Mouse (Mus musculus) retina, postnatal 1 day (tissue): ENCODE measurements around the gene Sin3b.
"Not testable (repeated sequence)": the region's sequence is repeated elsewhere in the genome, so short reads cannot be mapped to it uniquely, and the experiment has no call there.

Experiments
- DNase-seq: peaks from one replicate; pipeline ENCODE4 v3.0.0-alpha.2; 2012

Gene Sin3b

DNA sequence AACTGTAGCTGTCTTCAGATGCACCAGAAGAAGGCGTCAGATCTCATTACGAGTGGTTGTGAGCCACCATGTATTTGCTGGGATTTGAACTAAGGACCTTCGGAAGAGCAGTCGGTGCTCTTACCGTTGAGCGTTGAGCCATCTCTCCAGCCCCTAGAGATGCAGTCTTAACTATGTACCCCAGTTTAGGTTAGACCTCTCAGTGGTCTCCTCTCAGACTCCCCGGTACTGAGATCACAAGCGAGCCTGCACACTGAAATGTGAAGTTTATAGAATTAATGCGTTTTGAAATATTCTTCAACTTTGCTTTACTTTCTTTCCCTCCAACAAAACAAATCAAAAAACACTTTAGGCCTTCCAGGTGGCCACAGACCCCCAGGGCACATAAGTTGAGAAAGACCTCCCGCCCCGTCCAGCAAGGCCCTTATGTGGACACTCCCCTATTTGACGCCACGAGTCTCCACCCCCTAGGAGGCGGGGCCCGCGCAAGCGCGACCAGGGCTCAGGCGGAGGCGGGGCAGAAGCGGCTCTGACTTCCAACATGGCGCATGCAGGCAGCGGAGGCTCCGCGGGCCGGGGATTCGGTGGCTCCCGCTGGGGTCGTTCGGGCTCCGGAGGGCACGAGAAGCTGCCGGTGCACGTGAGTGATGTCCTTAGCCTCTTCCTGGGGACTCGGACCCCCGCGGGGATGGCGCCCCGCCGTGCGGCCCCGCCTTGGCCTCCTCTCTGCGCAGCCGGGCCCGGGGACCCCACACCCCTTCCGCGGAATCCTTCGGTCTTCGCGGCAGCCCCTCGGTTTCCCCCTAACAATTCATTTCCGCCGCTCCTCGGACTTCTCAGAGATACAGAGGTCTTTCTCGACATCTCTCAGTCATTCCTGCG, at the start of gene Sin3b:
Gene Sin3b, plus strand, starts transcription at position 517 of the 882 bp plus-strand sequence.
- peak; percentile 93 for DNase-seq

DNA sequence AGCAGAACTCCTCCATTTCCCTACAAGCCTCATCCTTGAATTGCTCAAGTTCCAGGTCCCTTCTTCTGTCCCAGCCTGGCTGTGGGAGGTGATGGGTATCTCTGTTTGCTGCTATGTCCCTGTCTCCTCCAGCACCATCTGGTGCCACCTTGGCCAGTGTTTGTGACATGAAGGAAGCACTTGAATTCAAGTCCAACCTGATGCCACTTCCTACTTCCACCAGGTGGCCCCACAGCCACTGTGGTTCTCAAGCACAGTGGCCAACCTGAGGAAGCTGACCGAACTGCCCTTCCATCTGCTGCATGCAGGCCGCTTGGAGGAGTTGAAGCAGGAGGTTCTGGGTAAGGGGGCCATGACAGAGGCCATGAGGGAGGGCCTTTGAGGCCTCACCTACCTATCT, 48.9 kb upstream of the Sin3b start:
- DNase-seq, result no peak

DNA sequence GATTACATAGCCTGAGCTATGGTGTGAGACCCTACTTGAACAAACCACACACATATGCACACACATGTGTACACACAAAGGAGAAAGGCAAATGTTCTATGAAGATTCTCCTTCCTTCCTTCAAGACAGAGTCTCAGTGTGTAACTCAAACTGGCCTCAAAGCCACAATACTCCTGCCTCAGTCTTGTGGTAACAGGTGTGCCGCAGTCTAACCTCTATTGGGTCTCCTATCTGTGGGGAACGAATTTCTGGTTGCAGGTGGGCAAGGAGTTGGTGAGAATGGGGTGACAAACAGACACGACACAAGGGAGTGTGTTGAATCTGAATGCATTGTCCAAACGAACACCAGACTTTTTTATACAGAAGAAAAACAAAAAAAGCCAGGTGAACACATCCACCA, 46.6 kb upstream of the Sin3b start:
- no peak for DNase-seq

DNA sequence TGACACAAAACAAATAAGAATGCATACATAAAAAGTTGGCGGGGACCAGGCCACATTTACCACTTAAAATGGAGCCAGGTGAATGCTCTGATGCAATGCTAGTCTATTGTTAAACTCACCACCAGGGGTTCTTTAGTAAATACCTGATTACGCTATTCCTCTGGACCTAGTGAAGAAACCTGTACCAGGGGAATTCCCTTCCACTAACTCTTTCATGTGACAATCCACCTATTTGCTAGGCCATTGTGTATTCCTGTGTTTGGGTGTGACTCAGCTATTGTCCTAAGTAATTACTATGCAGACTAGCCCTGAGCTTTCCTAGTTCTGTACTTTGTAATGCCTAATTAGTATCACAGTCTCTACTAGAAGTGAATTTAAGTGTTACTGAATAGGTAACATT, 46.2 kb upstream of the Sin3b start:
- DNase-seq, result not testable (repeated sequence)

DNA sequence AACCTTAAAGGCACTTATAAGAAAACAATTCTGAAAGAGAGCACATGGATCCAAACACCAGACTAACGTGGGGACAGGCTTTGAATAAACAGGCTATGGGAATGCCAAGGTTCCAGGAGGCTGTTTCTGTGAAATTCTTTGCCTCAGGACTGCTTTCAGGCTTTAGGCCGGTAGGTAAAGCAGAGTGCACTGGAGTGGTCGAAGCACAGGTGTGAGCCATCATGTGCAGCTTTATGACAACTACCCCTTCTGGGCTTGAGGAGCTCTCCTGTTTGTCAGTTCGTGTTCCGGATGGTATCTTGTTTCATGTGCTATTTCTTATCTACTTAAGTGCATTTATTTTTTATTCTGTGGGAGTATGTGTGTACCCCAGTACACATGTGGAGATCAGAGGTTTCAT, 45.8 kb upstream of the Sin3b start:
- DNase-seq, result no peak

DNA sequence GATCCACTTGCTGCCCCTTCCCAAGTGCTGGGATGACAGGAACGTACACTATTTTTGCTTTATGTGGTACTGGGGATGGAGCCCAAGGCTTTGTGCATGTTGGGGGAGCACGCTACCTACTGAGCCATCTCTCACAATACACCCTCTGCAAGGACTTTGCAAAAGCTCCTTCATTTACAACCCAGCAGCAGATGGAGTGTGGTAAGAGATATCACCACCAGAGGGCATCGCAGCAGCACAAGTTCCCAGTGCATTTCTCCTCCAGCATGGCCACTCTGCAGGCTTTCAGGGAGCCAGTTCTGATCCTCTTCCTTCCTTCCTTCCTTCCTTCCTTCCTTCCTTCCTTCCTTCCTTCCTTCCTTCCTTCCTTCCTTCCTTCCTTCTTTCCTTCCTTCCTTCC, 43.0 kb upstream of the Sin3b start:
- DNase-seq, result peak; percentile 79

DNA sequence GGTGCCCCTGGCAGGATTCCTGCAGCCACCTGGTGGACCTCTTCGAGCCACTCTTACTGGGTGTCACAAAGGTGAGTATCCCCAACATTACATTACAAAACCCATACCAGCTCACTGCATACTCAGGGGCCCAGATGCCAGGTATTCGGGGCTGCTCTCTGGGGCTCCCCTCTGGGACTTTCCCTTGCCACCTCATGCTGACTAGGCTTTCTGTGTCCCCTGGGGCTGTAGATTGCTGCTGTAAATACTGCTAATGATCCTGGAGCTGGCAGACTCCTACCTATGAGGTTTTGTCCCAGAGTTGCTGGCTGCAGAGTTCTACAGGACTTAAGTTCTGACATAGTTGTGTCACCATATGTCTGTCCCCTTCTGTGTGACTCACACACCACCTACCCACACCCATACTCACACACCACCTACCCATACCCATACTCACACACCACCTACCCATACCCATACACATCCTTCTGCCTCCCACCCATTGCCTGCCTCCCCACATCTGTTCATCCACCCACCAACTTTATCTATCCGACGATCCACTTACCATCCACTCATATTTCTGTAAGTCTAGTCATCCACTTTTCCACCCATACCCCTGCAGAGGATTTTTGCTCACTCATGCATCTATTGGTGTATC, 40.9 kb upstream of the Sin3b start:
- no peak for DNase-seq

DNA sequence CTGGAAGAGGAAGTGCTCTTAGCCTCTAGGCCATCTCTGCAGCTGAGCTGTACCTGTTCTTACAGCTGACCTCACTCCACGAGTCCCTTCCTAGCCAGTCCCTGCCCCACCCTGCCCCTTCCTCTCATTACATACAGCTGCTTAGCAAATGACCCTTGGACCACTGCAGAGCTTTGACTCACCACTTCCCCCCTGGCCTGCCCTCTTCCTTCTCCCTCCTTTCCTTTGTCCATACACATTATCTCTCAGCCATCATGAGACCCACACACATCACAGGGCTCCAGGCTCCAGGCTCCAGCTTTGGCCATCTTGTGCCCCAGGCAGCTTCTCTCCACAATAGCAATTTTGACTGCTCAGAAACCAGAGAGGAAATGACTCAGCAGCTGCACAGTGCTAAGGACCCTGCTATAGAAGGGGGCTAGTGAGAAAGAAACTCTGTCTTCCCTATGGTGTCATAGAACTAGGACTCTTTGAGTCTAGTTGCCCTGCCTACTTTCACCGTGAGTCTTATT, 40.0 kb upstream of the Sin3b start:
- peak; percentile 6 for DNase-seq

DNA sequence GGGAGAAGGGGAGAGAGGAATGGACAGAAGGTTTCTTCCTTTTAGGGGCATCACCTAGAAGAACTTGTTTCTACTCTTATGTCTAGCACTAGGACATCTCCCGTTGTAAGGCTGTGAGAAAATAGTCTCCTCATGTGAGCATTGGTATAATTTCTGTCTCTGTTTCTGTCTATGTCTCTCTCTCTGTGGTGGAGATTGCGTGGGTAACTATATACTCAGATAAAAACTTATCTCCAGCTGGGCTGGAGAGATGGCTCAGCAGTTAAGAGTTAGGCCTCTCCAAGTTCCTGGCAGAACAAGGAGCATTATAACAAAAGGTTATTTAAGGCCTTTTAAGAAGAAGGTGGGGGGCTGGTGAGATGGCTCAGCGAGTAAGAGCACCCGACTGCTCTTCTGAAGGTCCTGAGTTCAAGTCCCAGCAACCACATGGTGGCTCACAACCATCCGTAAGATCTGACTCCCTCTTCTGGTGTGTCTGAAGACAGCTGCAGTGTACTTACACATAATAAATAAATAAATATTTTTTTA, 39.4 kb upstream of the Sin3b start:
- DNase-seq, result not testable (repeated sequence)

DNA sequence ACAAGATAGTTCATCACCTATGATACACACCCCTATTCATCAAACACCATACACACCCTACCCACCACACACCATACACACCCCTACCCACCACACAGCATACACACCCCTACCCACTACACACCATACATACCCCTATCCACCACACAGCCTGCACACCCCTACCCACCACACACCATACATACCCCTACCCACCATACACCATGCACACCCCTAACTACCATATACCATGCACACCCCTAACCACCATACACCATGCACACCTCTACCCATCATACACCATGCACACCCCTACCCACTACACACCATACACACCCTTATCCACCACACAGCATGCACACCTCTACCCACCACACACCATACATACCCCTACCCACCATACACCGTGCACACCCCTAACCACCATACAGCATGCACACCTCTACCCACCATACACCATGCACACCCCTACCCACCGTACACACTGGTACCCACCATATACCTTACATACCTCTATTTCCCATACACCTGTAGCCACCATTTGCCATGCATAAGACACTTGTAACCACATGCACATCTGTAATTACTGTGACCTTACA, 24.6 kb upstream of the Sin3b start:
- DNase-seq, result no peak

DNA sequence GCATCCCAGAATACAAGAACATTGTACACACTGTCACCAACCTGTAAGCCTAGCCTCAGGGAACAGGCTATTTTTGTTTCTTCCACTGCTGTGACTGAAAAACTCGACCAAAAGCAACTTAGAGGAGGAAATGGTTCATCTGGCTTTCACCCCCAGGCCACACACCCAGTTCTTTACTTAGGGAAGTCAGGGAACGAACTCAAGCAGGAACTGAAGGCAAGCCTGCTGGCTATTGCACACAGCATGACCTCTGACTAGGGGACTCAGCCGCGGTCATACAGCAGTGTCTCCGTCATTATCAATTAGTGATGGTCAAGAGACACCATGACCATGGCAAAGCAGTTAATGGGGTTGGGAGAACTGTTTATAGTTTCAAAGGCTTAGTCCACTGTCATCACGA, 10.5 kb upstream of the Sin3b start:
- peak; percentile 14 for DNase-seq

DNA sequence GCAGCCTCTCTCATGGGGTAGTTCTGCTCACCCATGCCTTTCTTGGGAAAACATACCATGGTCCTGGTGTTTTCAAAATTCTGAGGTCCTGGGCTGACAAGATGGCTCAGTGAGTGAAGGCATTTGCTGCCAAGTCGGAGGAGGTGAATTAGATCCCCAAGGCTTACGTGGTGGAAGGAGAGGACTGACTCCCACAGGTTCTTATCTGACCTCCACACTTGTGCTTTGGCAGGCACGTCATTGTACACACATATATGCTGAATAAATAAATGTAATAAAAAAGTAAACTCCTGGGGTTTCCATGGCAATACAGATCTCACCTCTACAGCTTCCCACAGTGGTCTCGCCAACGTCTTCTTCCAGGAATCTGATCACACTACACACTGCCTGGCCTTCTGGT, 6.5 kb upstream of the Sin3b start:
- DNase-seq, result no peak

DNA sequence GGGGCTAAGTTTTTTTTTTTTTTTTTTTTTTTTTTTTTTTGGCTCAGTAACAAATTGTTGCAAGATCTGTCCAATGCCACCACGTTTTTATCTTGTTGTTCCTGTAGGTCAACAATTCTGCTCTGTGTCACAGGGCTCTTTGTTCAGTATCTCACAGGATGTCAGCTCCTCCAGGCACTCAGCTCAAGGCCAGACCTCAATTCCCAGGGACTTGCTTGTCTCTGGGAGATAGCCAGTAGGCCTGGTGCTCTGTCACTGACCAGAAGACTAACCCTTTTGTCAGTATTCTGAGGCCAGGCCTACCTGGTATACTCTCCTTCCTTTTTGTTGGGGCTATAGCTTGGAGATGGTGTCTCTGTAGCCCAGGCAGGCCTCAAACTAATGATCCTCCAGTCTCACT, 2.5 kb upstream of the Sin3b start:
- no peak for DNase-seq

DNA sequence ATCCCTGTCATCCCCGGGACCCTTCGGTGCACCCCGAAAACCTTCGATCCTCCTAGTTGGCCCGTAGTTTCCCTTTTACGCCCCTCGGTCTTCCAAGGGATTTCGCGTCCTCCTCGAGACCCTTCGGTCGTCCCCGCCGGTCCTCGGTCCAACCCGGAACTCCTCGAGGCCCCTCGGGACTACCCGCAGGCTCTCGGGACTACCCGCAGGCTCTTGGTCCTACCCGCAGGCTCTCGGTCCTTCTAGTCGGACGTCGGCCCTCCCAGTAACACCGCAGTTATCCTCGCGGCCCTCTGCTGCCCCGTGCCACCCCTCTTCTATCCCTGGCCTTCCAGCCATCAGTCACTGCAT, 541 bp downstream of the Sin3b start:
- DNase-seq, result no peak

DNA sequence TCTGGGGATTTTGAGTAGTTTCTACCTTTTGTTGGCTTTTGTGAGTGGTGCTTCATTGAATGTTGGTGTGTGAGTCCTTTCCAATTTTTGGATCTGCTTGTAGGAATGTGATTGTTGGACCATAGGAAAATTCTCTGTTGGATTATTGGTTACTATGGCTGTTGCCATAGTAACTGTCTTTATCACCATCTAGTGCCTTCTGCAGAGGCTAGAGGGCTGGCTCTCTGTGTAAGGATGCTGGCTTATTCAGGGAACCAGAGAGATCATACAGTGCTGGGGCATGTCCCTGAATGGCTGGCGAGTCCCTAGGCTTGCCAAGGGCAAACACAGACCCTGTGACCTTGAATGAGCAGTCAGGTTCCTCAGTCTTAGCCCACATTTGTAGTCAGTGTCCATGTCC, 5.6 kb downstream of the Sin3b start:
- no peak for DNase-seq

DNA sequence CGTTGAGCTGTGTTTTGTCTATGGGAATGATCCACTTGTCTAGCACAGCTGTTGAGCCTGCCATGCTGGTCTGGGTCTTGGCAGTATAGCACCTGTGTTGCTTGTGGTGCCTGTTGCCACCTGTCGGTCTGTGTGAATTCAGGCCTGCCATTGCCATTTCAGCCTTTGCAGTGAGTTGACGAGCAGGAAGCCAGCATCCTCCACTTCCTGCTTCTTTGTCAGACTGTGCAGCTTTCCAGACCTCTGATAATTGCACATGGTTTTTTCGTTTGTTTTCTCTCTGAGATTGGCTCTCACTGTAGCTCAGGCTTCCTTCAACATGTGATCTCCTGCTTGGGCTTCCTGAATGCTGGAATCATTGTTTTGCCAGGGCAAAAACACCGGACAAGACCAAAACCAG, 11.9 kb downstream of the Sin3b start:
- no peak for DNase-seq

DNA sequence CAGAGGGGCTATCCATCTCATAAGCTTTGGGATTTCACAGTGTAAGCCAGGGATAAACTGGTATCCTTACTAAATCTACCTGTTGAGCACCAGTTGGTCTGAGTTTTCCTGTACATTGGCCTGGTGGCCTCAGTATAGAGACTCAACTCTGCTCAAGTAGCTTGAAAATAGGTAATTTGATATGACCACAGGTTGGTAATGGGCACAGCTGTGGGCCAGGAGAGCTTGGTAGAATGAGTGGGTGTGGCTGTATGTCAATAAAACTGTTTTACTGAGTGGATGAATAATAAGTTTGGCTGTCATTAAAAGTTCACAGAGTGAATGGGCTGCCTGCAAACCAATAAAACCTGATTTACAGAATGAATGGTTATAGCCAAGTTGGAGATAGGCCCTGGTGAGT, 13.8 kb downstream of the Sin3b start:
- DNase-seq, result no peak

DNA sequence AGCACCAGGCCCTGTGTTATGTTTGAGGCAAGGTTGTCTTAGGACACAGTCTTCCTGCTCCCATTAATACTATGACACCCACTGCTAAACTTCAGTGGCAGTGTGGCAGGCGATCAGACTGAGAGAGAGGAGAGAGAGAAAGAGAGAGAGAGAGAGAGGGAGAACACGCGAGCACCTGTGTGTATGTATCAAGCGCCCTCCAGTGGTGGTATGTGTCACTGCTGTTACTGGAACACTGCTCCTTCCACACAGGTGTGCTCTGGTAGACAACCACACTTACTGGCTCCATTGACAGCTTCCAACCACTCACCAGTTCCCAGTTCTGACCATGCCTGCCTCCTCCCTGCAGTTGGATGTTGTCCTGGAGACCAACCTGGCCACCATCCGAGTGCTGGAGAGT, 23.0 kb downstream of the Sin3b start:
- peak; percentile 62 for DNase-seq

DNA sequence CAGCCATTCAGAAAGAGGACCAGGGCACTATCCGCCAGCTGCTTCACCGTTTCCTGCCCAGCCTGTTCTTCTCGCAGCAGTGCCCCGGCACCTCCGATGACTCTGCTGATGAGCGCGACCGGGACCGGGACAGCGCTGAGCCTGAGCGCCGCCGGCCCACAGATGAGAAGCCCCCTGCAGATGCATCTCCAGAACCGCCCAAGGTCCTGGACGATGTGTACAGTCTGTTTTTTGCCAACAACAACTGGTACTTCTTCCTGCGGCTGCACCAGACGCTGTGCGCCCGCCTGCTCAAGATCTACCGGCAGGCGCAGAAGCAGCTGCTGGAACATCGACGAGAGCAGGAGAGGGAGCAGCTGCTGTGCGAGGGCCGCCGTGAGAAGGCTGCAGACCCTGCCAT, 26.8 kb downstream of the Sin3b start:
- DNase-seq, result no peak

DNA sequence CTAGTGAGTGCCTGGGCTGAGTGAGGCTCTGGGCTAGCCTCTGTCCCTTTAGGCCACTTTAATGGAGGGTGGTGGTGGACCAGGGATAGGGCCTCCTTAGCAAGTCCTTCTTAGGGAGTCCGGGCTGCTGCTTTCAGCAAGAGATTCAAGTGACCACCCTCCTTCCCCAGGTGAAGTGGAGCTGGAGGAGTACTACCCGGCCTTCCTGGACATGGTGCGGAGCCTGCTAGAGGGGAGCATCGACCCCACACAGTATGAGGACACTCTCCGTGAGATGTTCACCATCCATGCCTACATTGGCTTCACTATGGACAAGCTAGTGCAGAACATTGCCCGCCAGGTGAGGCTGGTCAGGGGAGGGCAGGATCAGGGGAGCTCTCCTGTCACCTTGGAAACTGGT, 27.2 kb downstream of the Sin3b start:
- DNase-seq, result no peak

DNA sequence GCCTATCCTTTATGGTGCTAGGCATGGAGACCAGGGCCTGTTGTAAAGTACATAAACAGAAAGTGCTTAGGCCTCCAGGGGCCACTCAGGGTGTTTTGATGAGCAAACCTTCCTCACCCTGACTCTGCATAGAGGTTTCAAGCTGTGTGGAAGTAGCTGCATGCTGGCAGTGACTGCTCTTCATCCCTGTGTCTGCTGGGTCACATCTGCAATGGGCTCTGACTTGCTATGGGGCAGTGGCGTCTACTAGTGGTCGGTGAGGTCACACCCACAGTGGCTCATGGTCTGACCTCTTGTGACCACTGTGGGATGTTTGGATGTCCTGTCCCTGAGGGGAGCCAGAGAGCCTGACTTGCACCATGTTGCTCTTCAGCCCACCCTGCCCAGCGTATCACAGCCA, 28.0 kb downstream of the Sin3b start:
- DNase-seq, result no peak

DNA sequence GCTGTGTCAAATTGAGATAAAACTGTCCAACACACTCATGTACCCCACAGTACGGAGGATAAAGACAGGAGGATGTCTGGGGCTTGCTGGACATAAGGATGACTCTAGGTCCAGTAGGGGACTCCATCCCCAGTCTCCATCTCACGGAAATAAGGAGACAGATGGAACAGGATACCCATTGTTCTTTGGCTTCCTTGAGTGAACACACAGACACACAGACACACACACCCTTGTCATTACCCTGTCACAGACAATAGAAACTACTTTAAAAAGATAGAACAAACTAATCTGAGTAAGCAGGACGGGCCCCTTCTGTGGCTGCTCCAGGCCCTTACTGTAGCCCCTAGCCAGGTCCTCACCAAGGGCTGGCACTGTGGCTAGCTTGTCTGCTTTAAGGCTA, 29.2 kb downstream of the Sin3b start:
- no peak for DNase-seq

DNA sequence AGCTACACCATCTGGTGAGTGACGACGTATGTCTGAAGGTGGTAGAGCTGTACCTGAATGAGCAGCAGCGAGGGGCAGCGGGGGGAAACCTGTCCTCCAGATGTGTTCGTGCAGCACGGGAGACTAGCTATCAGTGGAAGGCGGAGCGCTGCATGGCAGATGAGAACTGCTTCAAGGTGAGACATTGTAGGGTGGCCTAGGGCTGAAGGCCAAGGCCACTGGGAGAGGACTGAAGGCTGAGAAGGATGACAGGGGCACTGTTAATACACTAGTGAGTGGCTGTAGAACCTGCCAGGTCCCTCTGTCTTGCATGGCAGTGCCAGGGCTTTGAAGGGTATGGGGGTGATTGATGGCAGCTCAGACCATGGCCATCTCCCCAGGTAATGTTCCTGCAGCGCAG, 30.1 kb downstream of the Sin3b start:
- no peak for DNase-seq

DNA sequence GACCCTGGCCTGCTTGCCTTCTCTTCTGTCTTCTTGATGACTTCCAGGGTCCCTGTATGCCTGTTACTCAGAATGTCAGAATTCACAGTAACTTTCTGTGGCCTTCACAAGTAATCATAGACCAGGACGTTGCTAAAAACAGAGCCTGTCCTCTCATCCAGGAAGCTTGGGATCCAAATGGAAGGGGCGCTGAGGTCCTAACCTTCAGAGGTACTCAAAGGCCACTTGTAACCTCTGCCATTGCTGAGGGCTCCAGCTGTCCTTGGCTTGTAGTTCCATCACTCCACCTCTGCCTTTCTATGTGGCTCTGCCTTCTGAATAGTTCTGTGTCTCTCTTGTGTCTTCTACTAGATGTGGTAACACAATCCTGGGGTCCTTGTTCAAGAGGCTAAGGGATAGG, 30.7 kb downstream of the Sin3b start:
- no peak for DNase-seq
